Mouse (Mus musculus) liver, adult 2 months (tissue): ENCODE data around the gene Plaa.

Experiments
- CTCF ChIP-seq: fragments of 200-500 bp; IDR thresholded peaks from 2 replicates; pipeline ENCODE4 v1.5.1; 2011; ENCODE audit warnings: low read depth, low read length, control low read depth
- POLR2A ChIP-seq: fragments of 200-500 bp; IDR thresholded peaks from 2 replicates; pipeline ENCODE4 v1.6.1; 2011; ENCODE audit warnings: low read length, control low read depth; ENCODE audit not compliant: insufficient read depth; ENCODE audit errors: extremely low read depth

GRCm38 (mm10) chr4:94517631-94518030 is 85.4 kb downstream of the Plaa start:
- TF ChIP-seq CTCF (0 out of 2 replicates have a peak, but pooled peaks have one; percentile 14), POLR2A (no peak)
